ENCODE assay signal across 21 mouse cellular contexts in the genomic region with DNA sequence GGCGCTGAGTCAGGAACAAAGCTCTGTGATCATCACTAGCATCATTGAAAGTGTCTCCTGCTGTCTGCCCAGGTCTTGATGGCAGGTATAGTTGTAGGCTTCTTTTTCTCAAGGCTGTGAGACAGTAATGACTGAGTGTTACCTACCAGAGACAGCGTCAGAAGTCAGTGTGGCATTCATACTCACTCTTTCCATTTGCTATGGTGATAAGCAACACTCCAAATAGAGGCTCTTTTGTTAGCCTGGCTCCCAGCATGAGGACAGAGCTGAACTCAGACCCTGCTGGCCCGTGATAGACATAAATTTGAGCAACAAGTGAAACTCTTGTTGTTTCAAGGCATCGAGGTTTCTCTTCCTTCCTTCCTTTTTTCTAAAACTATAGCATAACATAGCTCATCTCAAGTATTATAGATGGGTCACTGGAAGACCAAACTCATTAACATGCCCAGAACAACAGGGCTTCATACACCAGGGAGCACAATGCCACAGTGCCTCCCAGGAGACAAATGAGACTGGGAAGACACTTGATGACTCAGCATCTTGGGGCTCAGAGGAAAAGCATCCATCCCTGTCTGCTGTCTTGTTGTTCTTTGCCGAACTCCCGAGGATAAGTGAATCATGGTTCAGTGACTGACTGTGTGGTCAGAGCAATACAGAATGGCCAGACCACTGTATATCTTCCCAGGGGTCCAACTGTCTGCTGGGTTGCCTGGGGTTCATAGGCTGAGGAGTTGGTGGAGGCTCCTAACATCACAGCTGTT.
DNase-seq lines count a peak whose midpoint lies in the region; ATAC-seq and TF ChIP-seq lines count a peak whose summit lies in the region.
"Had no signal": no experiment of that assay in that cellular context is flagged by ENCODE, and none has a peak within 500 bp of the region (broad histone marks: within the 10 kb centered on the region; RNA-seq: fewer than 3 reads in every experiment).

No protein-coding gene starts in this region.

- H3K36me3 ChIP-seq in forebrain, embryonic 12.5 days (replicated peaks): no peaks in the 10 kb centered on the region
- H3K36me3 ChIP-seq in forebrain, embryonic 13.5 days (ENCODE audit: poor library complexity, severe bottlenecking): no peaks in the 10 kb centered on the region
- no peaks in the 10 kb centered on the region for H3K36me3 ChIP-seq in kidney, embryonic 14.5 days (ENCODE audit: control insufficient read depth, insufficient read depth, low read length)
- no peaks in the 10 kb centered on the region for H3K36me3 ChIP-seq in CH12.LX (replicated peaks in 1 of 2; ENCODE audit: control insufficient read depth in 1 of 2, insufficient read depth in 1 of 2, low read length in 1 of 2)
- H3K36me3 ChIP-seq in hindbrain, postnatal 0 days (ENCODE audit: insufficient read depth, low read length): no peaks in the 10 kb centered on the region
- H3K36me3 ChIP-seq: embryonic facial prominence, embryonic 13.5 days had no signal

- H3K9me3 ChIP-seq in forebrain, embryonic 12.5 days: no peaks in the 10 kb centered on the region
- no peaks in the 10 kb centered on the region for H3K9me3 ChIP-seq in forebrain, embryonic 13.5 days (replicated peaks)
- no peaks in the 10 kb centered on the region for H3K9me3 ChIP-seq in kidney, embryonic 14.5 days (ENCODE audit: control insufficient read depth, low read length)
- peaks cover 7% of the 10 kb centered on the region for H3K9me3 ChIP-seq in CH12.LX (replicated peaks; ENCODE audit: low read length)
- H3K9me3 ChIP-seq in hindbrain, postnatal 0 days (ENCODE audit: low read length): no peaks in the 10 kb centered on the region
- H3K9me3 ChIP-seq: embryonic facial prominence, embryonic 13.5 days had no signal

- H3K4me1 ChIP-seq in forebrain, embryonic 12.5 days: no peaks in the 10 kb centered on the region
- H3K4me1 ChIP-seq in forebrain, embryonic 13.5 days: no peaks in the 10 kb centered on the region
- H3K4me1 ChIP-seq in kidney, embryonic 14.5 days (ENCODE audit: control insufficient read depth, insufficient read depth, low read length): no peaks in the 10 kb centered on the region
- peaks cover 0 to 4% of the 10 kb centered on the region in 2 experiments; a peak in 1 of 4 replicates for H3K4me1 ChIP-seq in CH12.LX (ENCODE audit: control insufficient read depth in 1 of 2, insufficient read depth in 2 of 2)
- H3K4me1 ChIP-seq in hindbrain, postnatal 0 days (ENCODE audit: insufficient read depth, low read length): no peaks in the 10 kb centered on the region
- H3K4me1 ChIP-seq: embryonic facial prominence, embryonic 13.5 days had no signal

- no peak overlapping the region for H3K4me3 ChIP-seq in forebrain, embryonic 12.5 days (replicated peaks)
- no peak overlapping the region for H3K4me3 ChIP-seq in forebrain, embryonic 13.5 days
- H3K4me3 ChIP-seq in kidney, embryonic 14.5 days (ENCODE audit: low read length): no peak overlapping the region
- no peak overlapping the region for H3K4me3 ChIP-seq in CH12.LX (replicated peaks in 1 of 3; ENCODE audit: low read depth in 2 of 3, low read length in 2 of 3, poor library complexity in 1 of 3)
- no peak overlapping the region for H3K4me3 ChIP-seq in hindbrain, postnatal 0 days (ENCODE audit: low read length)
- H3K4me3 ChIP-seq: embryonic facial prominence, embryonic 13.5 days had no signal

- 0 out of 2 replicates have a peak, but pooled peaks have one; percentile 30 for ATAC-seq in forebrain, embryonic 12.5 days (ENCODE audit: low FRiP score)
- no peak for ATAC-seq in forebrain, embryonic 13.5 days
- peak; percentile 92 for ATAC-seq in kidney, embryonic 14.5 days (ENCODE audit: low FRiP score, low TSS enrichment)
- ATAC-seq in hindbrain, postnatal 0 days: peak; percentile 63
- ATAC-seq: CD4-positive, CD25-positive, alpha-beta regulatory T cell, adult 4 months; forebrain, postnatal 0 days; intestine, embryonic 16.5 days; midbrain, embryonic 16.5 days had no signal

- H3K9ac ChIP-seq in forebrain, embryonic 12.5 days: no peak overlapping the region
- H3K9ac ChIP-seq in forebrain, embryonic 13.5 days: no peak overlapping the region
- no peak overlapping the region for H3K9ac ChIP-seq in kidney, embryonic 14.5 days (ENCODE audit: low read depth, low read length)
- H3K9ac ChIP-seq in CH12.LX (ENCODE audit: insufficient read depth, low read depth): no peak overlapping the region
- no peak overlapping the region for H3K9ac ChIP-seq in hindbrain, postnatal 0 days (replicated peaks; ENCODE audit: low read length)
- H3K9ac ChIP-seq: embryonic facial prominence, embryonic 13.5 days; forebrain, postnatal 0 days had no signal

- H3K79me2 ChIP-seq in CH12.LX (replicated peaks; ENCODE audit: control insufficient read depth, extremely low read depth, insufficient read depth, poor library complexity, severe bottlenecking): no peaks in the 10 kb centered on the region

- WGBS in forebrain, embryonic 12.5 days: 57% methylated on average over 6 of the region's 6 CpGs
- WGBS in forebrain, embryonic 13.5 days: 78% methylated on average over 6 of the region's 6 CpGs
- WGBS in kidney, embryonic 14.5 days: 38% methylated on average over 6 of the region's 6 CpGs
- WGBS in hindbrain, postnatal 0 days: 25% methylated on average over 6 of the region's 6 CpGs

- no peak overlapping the region for H3K27ac ChIP-seq in forebrain, embryonic 12.5 days
- no peak overlapping the region for H3K27ac ChIP-seq in forebrain, embryonic 13.5 days
- H3K27ac ChIP-seq in kidney, embryonic 14.5 days (ENCODE audit: low read depth, low read length): no peak overlapping the region
- H3K27ac ChIP-seq in CH12.LX (ENCODE audit: insufficient read depth, low read depth): no peak overlapping the region
- H3K27ac ChIP-seq in hindbrain, postnatal 0 days: no peak overlapping the region
- H3K27ac ChIP-seq: embryonic facial prominence, embryonic 13.5 days had no signal

- no peak for TF ChIP-seq POLR2A in CH12.LX (IDR thresholded peaks at IDR 0.05; ENCODE audit: low read depth, low read length)

- dilution Hi-C loops in CH12.LX (cut with MboI; ENCODE audit: extremely low pct_ligation_motif_present, extremely low pct_unique_long_range_greater_than_20kb, low sequenced_read_pairs): no loop called here

- no peaks in the 10 kb centered on the region for H3K27me3 ChIP-seq in forebrain, embryonic 12.5 days
- no peaks in the 10 kb centered on the region for H3K27me3 ChIP-seq in forebrain, embryonic 13.5 days
- H3K27me3 ChIP-seq in kidney, embryonic 14.5 days (ENCODE audit: control insufficient read depth, insufficient read depth, low read length): no peaks in the 10 kb centered on the region
- H3K27me3 ChIP-seq in CH12.LX (replicated peaks): no peaks in the 10 kb centered on the region
- H3K27me3 ChIP-seq in hindbrain, postnatal 0 days (ENCODE audit: insufficient read depth, low read length): no peaks in the 10 kb centered on the region

- DNase-seq in kidney, postnatal 4 days: no peak
- DNase-seq in CH12.LX (ENCODE audit: extremely low read depth): no peak
- DNase-seq in hindbrain, postnatal 0 days (ENCODE audit: low spot score): no peak
- DNase-seq in spleen, postnatal 10 days (ENCODE audit: low spot score in 2 of 2): no peak
- DNase-seq: adrenal gland, postnatal 36 days; cerebellum, adult 18-20 months; cerebellum, postnatal 36 days; forebrain, postnatal 0 days; kidney, postnatal 36 days; layer of hippocampus, adult 9-11 months; lung, adult 18-20 months; lung, postnatal 14 days; thymus, postnatal 25 days had no signal

- no peak overlapping the region for H3K4me2 ChIP-seq in forebrain, embryonic 12.5 days
- no peak overlapping the region for H3K4me2 ChIP-seq in forebrain, embryonic 13.5 days
- no peak overlapping the region for H3K4me2 ChIP-seq in kidney, embryonic 14.5 days (replicated peaks; ENCODE audit: low read depth, low read length)
- no peak overlapping the region for H3K4me2 ChIP-seq in CH12.LX (ENCODE audit: insufficient read depth, low read depth, poor library complexity, severe bottlenecking)
- no peak overlapping the region for H3K4me2 ChIP-seq in hindbrain, postnatal 0 days (ENCODE audit: low read depth, low read length)
- H3K4me2 ChIP-seq: embryonic facial prominence, embryonic 13.5 days; liver, embryonic 11.5 days had no signal

- no peak for TF ChIP-seq RAD21 in CH12.LX (IDR thresholded peaks at IDR 0.05; ENCODE audit: low read depth, low read length)

- in situ Hi-C loops in CH12.LX (cut with MboI; ENCODE audit: low pct_ligation_motif_present, low pct_unique_long_range_greater_than_20kb, low sequenced_read_pairs): no loop called here

- no peak for TF ChIP-seq EP300 in CH12.LX (IDR thresholded peaks at IDR 0.05; ENCODE audit: low read length)

- TF ChIP-seq CTCF in CH12.LX (conservative IDR thresholded peaks at IDR 0.05 in 1 of 2, IDR thresholded peaks at IDR 0.05 in 1 of 2; ENCODE audit: low read depth in 2 of 2, low read length in 2 of 2): no peak
- TF ChIP-seq CTCF in hindbrain, postnatal 0 days (IDR thresholded peaks at IDR 0.05; ENCODE audit: low read depth): no peak

TF ChIP-seq in CH12.LX, 34 proteins besides CTCF, POLR2A, EP300 and RAD21:
- no peak for TF ChIP-seq GABPA (IDR thresholded peaks at IDR 0.05; ENCODE audit: insufficient replicate concordance, low read depth, low read length)
- no peak for TF ChIP-seq TCF12 (IDR thresholded peaks at IDR 0.05; ENCODE audit: low read depth, low read length)
- no peak for TF ChIP-seq MYC (IDR thresholded peaks at IDR 0.05; ENCODE audit: low read depth, low read length)
- TF ChIP-seq MAX (IDR thresholded peaks at IDR 0.05; ENCODE audit: low read length): no peak
- TF ChIP-seq MAFK (IDR thresholded peaks at IDR 0.05; ENCODE audit: insufficient replicate concordance, low read length): peak; percentile 53; the same call in 1 of the 2 replicates
- TF ChIP-seq MEF2A (IDR thresholded peaks at IDR 0.05; ENCODE audit: borderline replicate concordance, low read depth, low read length): no peak
